Comparison of ENCODE assay signal across 11 mouse cellular contexts in genomic region chr4:53549375-53549774, GRCm38 (mm10).
DNase-seq lines count a peak whose midpoint lies in the region; ATAC-seq and TF ChIP-seq lines count a peak whose summit lies in the region.
"Had no signal": no experiment of that assay in that cellular context is flagged by ENCODE, and none has a peak within 500 bp of the region (broad histone marks: within the 10 kb centered on the region; RNA-seq: fewer than 3 reads in every experiment).

No protein-coding gene starts in this region.

- H3K4me1 ChIP-seq in kidney, postnatal 0 days (replicated peaks; ENCODE audit: insufficient read depth, low read length): no peaks in the 10 kb centered on the region
- H3K4me1 ChIP-seq in kidney, embryonic 16.5 days (ENCODE audit: insufficient read depth, low read length): no peaks in the 10 kb centered on the region

- no peak overlapping the region for H3K4me3 ChIP-seq in kidney, postnatal 0 days (replicated peaks; ENCODE audit: low read depth, low read length)
- H3K4me3 ChIP-seq in kidney, embryonic 16.5 days (ENCODE audit: low read length): no peak overlapping the region
- H3K4me3 ChIP-seq: lung, embryonic 15.5 days had no signal

- peaks cover 10% of the 10 kb centered on the region; the same call in 1 of the 2 replicates for H3K36me3 ChIP-seq in kidney, postnatal 0 days (ENCODE audit: insufficient read depth, low read length)
- H3K36me3 ChIP-seq in kidney, embryonic 16.5 days (ENCODE audit: insufficient read depth, low read length): peaks cover 19% of the 10 kb centered on the region

- no peak overlapping the region for H3K4me2 ChIP-seq in kidney, postnatal 0 days (ENCODE audit: low read length)
- H3K4me2 ChIP-seq in kidney, embryonic 16.5 days (replicated peaks; ENCODE audit: low read depth, low read length): no peak overlapping the region
- H3K4me2 ChIP-seq: lung, embryonic 15.5 days had no signal

- DNase-seq in cerebellum, postnatal 14 days: peak; percentile 30 to 31
- no peak for DNase-seq in cerebellum, adult 11 months
- DNase-seq in kidney, postnatal 0 days (ENCODE audit: low spot score): peak; percentile 73
- DNase-seq in 3T3-L1 (ENCODE audit: low read depth, low spot score) (peak; percentile 19), adipocyte (ENCODE audit: low spot score) (peak; percentile 39)
- no peak for DNase-seq in thymus, postnatal 14 days
- DNase-seq in adrenal gland, postnatal 4 days (ENCODE audit: low spot score in 2 of 2): no peak
- DNase-seq: adrenal gland, postnatal 36 days; gastrocnemius, postnatal 10 days had no signal

- no peak for ATAC-seq in kidney, postnatal 0 days (replicated peaks; ENCODE audit: low FRiP score, low read depth)
- no peak for ATAC-seq in kidney, embryonic 16.5 days (ENCODE audit: low FRiP score, low TSS enrichment)

- H3K9me3 ChIP-seq in kidney, postnatal 0 days (replicated peaks; ENCODE audit: low read length): no peaks in the 10 kb centered on the region
- H3K9me3 ChIP-seq in kidney, embryonic 16.5 days (ENCODE audit: low read length): no peaks in the 10 kb centered on the region
- H3K9me3 ChIP-seq: lung, embryonic 15.5 days had no signal

- H3K27ac ChIP-seq in kidney, postnatal 0 days: no peak overlapping the region
- no peak overlapping the region for H3K27ac ChIP-seq in kidney, embryonic 16.5 days (ENCODE audit: low read length)
- H3K27ac ChIP-seq: lung, embryonic 15.5 days had no signal

- H3K9ac ChIP-seq in kidney, postnatal 0 days (ENCODE audit: low read depth, low read length): no peak overlapping the region
- no peak overlapping the region for H3K9ac ChIP-seq in kidney, embryonic 16.5 days (replicated peaks; ENCODE audit: low read length)
- H3K9ac ChIP-seq: lung, embryonic 15.5 days had no signal

- peak; percentile 60 for TF ChIP-seq CTCF in kidney, postnatal 0 days (IDR thresholded peaks at IDR 0.05; ENCODE audit: low read depth)

- H3K27me3 ChIP-seq in kidney, postnatal 0 days (ENCODE audit: insufficient read depth, low read length): no peaks in the 10 kb centered on the region
- no peaks in the 10 kb centered on the region for H3K27me3 ChIP-seq in kidney, embryonic 16.5 days (ENCODE audit: insufficient read depth, low read length)
- H3K27me3 ChIP-seq: lung, embryonic 15.5 days had no signal

- WGBS in kidney, postnatal 0 days: 45% methylated on average over 4 of the region's 4 CpGs
- 49% methylated on average over 4 of the region's 4 CpGs for WGBS in kidney, embryonic 16.5 days

Comparison
In these comparisons a context has a peak if more than half of its experiments do, and no peak if none do; other contexts are left out.
1. DNase-seq: peak in cerebellum, postnatal 14 days (2 of 2), kidney, postnatal 0 days (single experiment), 3T3-L1 (single experiment) and adipocyte (single experiment); none in cerebellum, adult 11 months (single experiment), thymus, postnatal 14 days (single experiment) and adrenal gland, postnatal 4 days (0 of 2).